Mouse (Mus musculus) embryonic facial prominence, embryonic 14.5 days (tissue): ENCODE measurements at regions not wholly inside any gene's neighbourhood (a gene's known extent, or its start where the extent isn't known, plus 50 kb on each side); places are given as distances from the start of the nearest gene placed in this dataset.

Experiments
- ATAC-seq: fragments of 200-750 bp; cut with Nextera tagmentation; 2 replicates; pipeline ENCODE4 v1.8.0; 2017; ENCODE audit warnings: low read depth, moderate number of reproducible peaks, moderate TSS enrichment
- DNase-seq: peaks from one replicate; pipeline ENCODE4 v3.0.0-alpha.2; 2015; ENCODE audit warnings: low spot score
- H3K27ac ChIP-seq: fragments of 300-500 bp; sonication (generic); replicated peaks from 2 replicates; pipeline ENCODE4 v1.5.1; 2014; ENCODE audit warnings: low read depth, mild to moderate bottlenecking, low read length, moderate library complexity
- H3K27me3 ChIP-seq: fragments of 300-500 bp; sonication (generic); replicated peaks from 2 replicates; pipeline ENCODE4 v1.6.1; 2014; ENCODE audit warnings: low read length; ENCODE audit not compliant: control insufficient read depth, insufficient read depth
- H3K36me3 ChIP-seq: fragments of 300-500 bp; sonication (generic); 2 replicates; pipeline ENCODE4 v1.6.1; 2014; ENCODE audit warnings: low read length, mixed read lengths; ENCODE audit not compliant: control insufficient read depth, insufficient read depth
- H3K4me1 ChIP-seq: fragments of 300-500 bp; sonication (generic); 2 replicates; pipeline ENCODE4 v1.6.1; 2014; ENCODE audit warnings: antibody characterized with exemption, low read length; ENCODE audit not compliant: control insufficient read depth, insufficient read depth
- H3K4me2 ChIP-seq: fragments of 300-500 bp; sonication (generic); 2 replicates; pipeline ENCODE4 v1.6.1; 2014; ENCODE audit warnings: low read depth, mild to moderate bottlenecking, low read length, moderate library complexity, mixed read lengths
- H3K4me3 ChIP-seq: fragments of 300-500 bp; sonication (generic); 2 replicates; pipeline ENCODE4 v1.5.1; 2014; ENCODE audit warnings: low read depth, mild to moderate bottlenecking, low read length
- H3K9ac ChIP-seq: fragments of 300-500 bp; sonication (generic); 2 replicates; pipeline ENCODE4 v1.6.1; 2014; ENCODE audit warnings: low read depth, mild to moderate bottlenecking, low read length, moderate library complexity, mixed read lengths
- H3K9me3 ChIP-seq: fragments of 300-500 bp; sonication (generic); 2 replicates; pipeline ENCODE4 v1.6.1; 2016; ENCODE audit warnings: low read length; ENCODE audit not compliant: control insufficient read depth
- WGBS: fragments of 180-500 bp; shearing (Covaris S2); extraction: QIAGEN DNeasy Blood & Tissue Kit; methylation state at CpG from one replicate; pipeline ENCODE4 v1.1.7; 2014; 5-methylcytosine and 5-hydroxymethylcytosine counted together

DNA sequence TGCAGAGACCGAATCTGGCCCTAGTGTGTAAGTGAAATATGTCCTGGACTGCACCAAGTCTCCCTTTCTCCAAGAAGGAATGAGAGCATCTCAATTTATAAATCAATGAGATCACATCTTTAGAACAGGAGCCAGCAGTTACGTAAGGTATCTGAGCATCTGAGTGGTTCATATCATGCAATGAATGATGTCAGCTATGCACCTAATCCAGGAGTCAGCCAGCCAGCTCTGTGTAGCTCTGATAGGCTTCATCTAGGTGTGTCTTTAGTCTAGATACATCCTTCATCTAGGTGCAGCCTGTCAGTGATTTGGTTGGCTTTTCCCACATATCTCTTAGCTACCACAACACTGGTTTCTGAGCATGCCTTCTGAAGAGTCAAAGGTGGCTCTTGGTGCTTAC is 95.8 kb downstream of the Cops8 start:
- peak; percentile 31 for DNase-seq
- no peak overlapping the region for H3K4me2 ChIP-seq
- H3K9ac ChIP-seq: no peak overlapping the region
- peak; percentile 62; the same call in 1 of the 2 replicates for ATAC-seq
- WGBS: 86% methylated on average over 2 of the region's 2 CpGs
- H3K36me3 ChIP-seq: no peaks in the 10 kb centered on the region
- H3K27ac ChIP-seq: no peak overlapping the region
- H3K4me3 ChIP-seq: no peak overlapping the region
- no peaks in the 10 kb centered on the region for H3K27me3 ChIP-seq
- no peaks in the 10 kb centered on the region for H3K9me3 ChIP-seq
- H3K4me1 ChIP-seq: 0 out of 2 replicates have a peak, but pooled peaks cover 2% of the 10 kb centered on the region

DNA sequence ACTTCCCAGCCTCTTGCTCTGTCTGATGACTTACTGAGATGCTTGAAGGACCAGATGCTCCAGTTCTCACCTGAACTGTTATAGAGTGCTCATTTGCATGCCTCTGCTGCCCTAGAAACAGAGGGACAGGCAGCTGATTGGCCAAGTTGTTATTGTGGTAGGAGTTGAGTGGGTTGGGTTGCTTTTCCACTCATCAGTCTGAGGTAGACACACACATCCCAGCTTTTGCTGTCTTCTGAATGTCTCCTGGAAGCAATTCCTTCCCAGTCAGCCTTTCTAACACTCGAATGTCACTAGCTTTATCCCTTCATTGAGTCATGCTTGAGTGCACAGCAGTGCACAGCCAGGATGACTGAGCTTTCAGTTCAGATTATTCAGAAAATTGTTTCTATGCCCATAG is 99.0 kb downstream of the Cops8 start:
- WGBS: 63% methylated on average over 1 of the region's 1 CpGs
- no peak for ATAC-seq
- H3K4me2 ChIP-seq: no peak overlapping the region

DNA sequence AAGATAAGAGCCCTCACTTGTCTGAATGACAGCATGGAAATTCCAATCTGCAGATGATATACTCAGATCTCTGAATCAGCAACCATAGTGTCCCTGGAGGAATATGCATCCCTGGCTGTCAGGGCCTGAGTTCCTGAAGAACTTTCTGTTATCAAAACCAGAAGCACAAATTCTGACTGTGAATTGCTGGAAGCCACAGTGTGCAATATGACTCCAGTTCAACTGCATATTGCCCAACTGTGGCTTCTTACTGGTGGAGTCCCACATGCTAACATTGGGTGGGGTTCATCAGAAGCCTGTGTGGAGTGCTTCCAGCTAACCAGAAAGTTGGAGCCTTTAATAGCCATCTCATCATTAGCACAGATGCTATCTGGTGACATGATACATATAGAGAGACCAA is 103.6 kb downstream of the Cops8 start:
- no peak overlapping the region for H3K9ac ChIP-seq
- H3K27ac ChIP-seq: no peak overlapping the region
- H3K4me1 ChIP-seq: no peaks in the 10 kb centered on the region
- H3K9me3 ChIP-seq: no peaks in the 10 kb centered on the region
- DNase-seq: peak; percentile 36
- no peak overlapping the region for H3K4me2 ChIP-seq
- no peaks in the 10 kb centered on the region for H3K27me3 ChIP-seq
- H3K4me3 ChIP-seq: no peak overlapping the region
- H3K36me3 ChIP-seq: no peaks in the 10 kb centered on the region
- ATAC-seq: no peak

More for the DNA sequence above, 99.0 kb downstream of the Cops8 start:
- Histone ChIP-seq H3K36me3 (no peaks in the 10 kb centered on the region), H3K4me3 (no peak overlapping the region), H3K9me3 (no peaks in the 10 kb centered on the region), H3K27ac (no peak overlapping the region), H3K9ac (no peak overlapping the region), H3K27me3 (no peaks in the 10 kb centered on the region), H3K4me1 (no peaks in the 10 kb centered on the region)
- DNase-seq: no peak

DNA sequence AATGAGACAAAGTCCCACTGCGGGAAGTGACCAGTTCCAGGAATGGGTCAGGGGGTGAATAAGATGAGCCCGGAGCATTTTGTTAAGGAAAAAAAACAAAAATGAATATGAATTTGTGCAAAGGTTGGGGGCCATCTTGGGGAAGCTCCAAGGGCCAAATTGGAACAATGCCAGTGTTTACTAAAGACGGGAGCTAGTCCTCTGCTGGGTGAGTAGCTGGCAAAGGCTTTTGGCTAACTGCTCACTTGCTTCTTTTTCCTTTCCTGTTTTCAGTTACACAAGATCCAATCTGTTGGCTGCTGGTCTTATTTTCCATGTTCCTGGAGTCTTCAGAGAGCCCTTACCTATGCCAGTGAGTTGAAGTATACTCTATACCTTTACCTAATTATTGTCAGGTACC is 107.0 kb downstream of the Cops8 start:
- Histone ChIP-seq H3K4me3 (no peak overlapping the region), H3K36me3 (no peaks in the 10 kb centered on the region), H3K27ac (no peak overlapping the region), H3K4me1 (no peaks in the 10 kb centered on the region), H3K9me3 (no peaks in the 10 kb centered on the region), H3K9ac (no peak overlapping the region), H3K27me3 (no peaks in the 10 kb centered on the region), H3K4me2 (no peak overlapping the region)
- no peak for ATAC-seq
- WGBS: 69% methylated on average over 3 of the region's 3 CpGs
- no peak for DNase-seq

DNA sequence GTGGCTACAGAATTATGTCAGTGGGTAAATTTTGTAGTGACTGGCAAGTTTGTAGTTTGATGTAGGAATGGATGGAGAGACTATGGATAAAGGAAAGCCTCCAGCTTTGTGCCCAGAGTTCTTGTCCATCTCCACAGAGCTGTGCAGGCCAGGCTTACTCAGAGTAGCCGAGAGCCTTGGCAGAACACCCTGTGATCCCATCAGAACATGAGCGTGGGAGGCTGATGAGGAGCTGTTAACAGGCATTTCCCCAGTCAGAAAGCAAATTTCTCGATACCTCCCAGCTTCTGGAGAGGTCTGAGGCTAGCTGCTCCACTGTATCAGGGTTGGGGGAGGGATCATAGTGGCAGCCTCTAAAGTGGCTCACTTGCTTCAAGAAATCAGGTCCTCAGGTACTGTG is 107.8 kb downstream of the Cops8 start:
- H3K4me3 ChIP-seq: no peak overlapping the region
- no peaks in the 10 kb centered on the region for H3K4me1 ChIP-seq
- no peak overlapping the region for H3K9ac ChIP-seq
- WGBS: 80% methylated on average over 3 of the region's 3 CpGs
- H3K4me2 ChIP-seq: no peak overlapping the region
- H3K27ac ChIP-seq: no peak overlapping the region
- no peak for DNase-seq
- no peak for ATAC-seq
- H3K9me3 ChIP-seq: no peaks in the 10 kb centered on the region
- H3K27me3 ChIP-seq: no peaks in the 10 kb centered on the region
- H3K36me3 ChIP-seq: no peaks in the 10 kb centered on the region

DNA sequence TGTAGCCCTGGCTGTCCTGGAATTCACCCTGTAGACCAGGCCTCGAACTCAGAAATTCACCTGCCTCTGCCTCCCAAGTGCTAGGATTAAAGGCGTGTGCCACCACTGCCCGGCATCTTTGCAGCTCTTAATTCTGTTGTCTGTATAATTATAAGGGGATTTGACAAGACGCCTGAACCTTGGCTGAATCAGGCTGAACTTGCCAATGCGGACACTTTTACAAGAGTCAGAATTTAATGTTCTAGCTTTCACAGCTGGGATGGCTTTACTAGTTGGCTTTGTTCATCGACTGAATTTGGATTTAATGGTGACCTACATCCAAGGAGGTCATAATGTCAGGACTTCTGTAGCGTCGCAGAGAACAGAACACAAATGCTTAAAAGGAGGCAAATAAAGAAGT is 108.3 kb downstream of the Cops8 start:
- H3K9ac ChIP-seq: no peak overlapping the region
- no peaks in the 10 kb centered on the region for H3K27me3 ChIP-seq
- no peaks in the 10 kb centered on the region for H3K4me1 ChIP-seq
- H3K4me3 ChIP-seq: no peak overlapping the region
- no peak overlapping the region for H3K27ac ChIP-seq
- no peaks in the 10 kb centered on the region for H3K36me3 ChIP-seq
- ATAC-seq (no peak), DNase-seq (no peak)
- 80% methylated on average over 8 of the region's 8 CpGs for WGBS
- no peak overlapping the region for H3K4me2 ChIP-seq
- H3K9me3 ChIP-seq: no peaks in the 10 kb centered on the region
